Mouse (Mus musculus) hindbrain, embryonic 14.5 days (tissue): ENCODE results near the gene Foxq1. TPM values are rescaled to one million over a fixed set of nuclear protein-coding genes. Genes with fewer than 3 reads are reported as not detected.

Source experiments
- ATAC-seq: fragments of 200-750 bp; cut with Nextera tagmentation; 2 replicates; pipeline ENCODE4 v1.8.0; 2017; ENCODE audit warnings: moderate number of reproducible peaks, mild to moderate bottlenecking, moderate TSS enrichment, moderate library complexity; ENCODE audit not compliant: low FRiP score
- DNase-seq: peaks from one replicate; pipeline ENCODE4 v3.0.0-alpha.2; 2015; ENCODE audit warnings: low spot score
- H3K27ac ChIP-seq: fragments of 300-500 bp; sonication (generic); 2 replicates; pipeline ENCODE4 v1.5.1; 2014; ENCODE audit warnings: mild to moderate bottlenecking, moderate library complexity
- H3K27me3 ChIP-seq: fragments of 300-500 bp; sonication (generic); 2 replicates; pipeline ENCODE4 v1.6.1; 2014; ENCODE audit warnings: mild to moderate bottlenecking, low read length, mixed read lengths; ENCODE audit not compliant: control insufficient read depth, insufficient read depth
- H3K36me3 ChIP-seq: fragments of 300-500 bp; sonication (generic); replicated peaks from 2 replicates; pipeline ENCODE4 v1.6.1; 2014; ENCODE audit not compliant: control insufficient read depth, insufficient read depth
- H3K4me1 ChIP-seq: fragments of 300-500 bp; sonication (generic); replicated peaks from 2 replicates; pipeline ENCODE4 v1.6.1; 2014; ENCODE audit warnings: antibody characterized with exemption, low read length, mixed read lengths; ENCODE audit not compliant: control insufficient read depth, insufficient read depth
- H3K4me2 ChIP-seq: fragments of 300-500 bp; sonication (generic); replicated peaks from 2 replicates; pipeline ENCODE4 v1.6.1; 2014; ENCODE audit warnings: mild to moderate bottlenecking, moderate library complexity
- H3K4me3 ChIP-seq: fragments of 300-500 bp; sonication (generic); replicated peaks from 2 replicates; pipeline ENCODE4 v1.5.1; 2014; ENCODE audit warnings: mild to moderate bottlenecking, low read length
- H3K9ac ChIP-seq: fragments of 300-500 bp; sonication (generic); 2 replicates; pipeline ENCODE4 v1.6.1; 2014
- H3K9me3 ChIP-seq: fragments of 300-500 bp; sonication (generic); 2 replicates; pipeline ENCODE4 v1.6.1; 2016; ENCODE audit warnings: low read length; ENCODE audit not compliant: control insufficient read depth
- WGBS: fragments of 180-500 bp; shearing (Covaris S2); extraction: QIAGEN DNeasy Blood & Tissue Kit; methylation state at CpG from one replicate; pipeline ENCODE4 v1.1.7; 2014; 5-methylcytosine and 5-hydroxymethylcytosine counted together
- polyA plus RNA-seq: library from polyadenylated mRNA; unstranded; fragments of >200 nt; fragmentation: Nextera tagmentation; extraction: Ambion mirVana; gene quantifications from 2 replicates; pipeline ENCODE4 v1.2.1, GENCODE M21; 2014

Foxq1 gene
- polyA plus RNA-seq, 1 experiment from 2014 or later = 2.9 TPM

DNA sequence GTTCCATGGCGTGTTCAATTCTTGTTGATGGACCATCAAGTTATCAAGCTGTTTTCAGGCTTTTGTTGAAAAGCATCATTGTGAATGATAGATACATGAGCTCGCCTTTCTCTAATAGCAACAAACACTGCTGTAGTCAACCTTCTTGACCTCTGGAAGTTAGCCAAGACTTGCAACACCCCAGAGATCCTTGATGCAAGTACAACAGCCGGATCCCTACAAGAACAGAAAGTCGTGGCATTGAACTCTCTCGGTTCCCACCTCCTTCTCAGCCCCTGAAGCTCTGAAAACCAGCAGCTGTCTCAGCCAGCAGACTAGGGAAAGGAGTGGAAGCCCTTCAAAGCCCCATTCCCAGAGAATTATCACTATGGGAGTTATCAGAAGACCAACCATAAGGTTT lies 31.4 kb downstream of the Foxq1 start:
- no peaks in the 10 kb centered on the region for H3K36me3 ChIP-seq
- no peak overlapping the region for H3K4me2 ChIP-seq
- H3K27ac ChIP-seq = no peak overlapping the region
- WGBS = 72% methylated on average over 5 of the region's 5 CpGs
- H3K9ac ChIP-seq = no peak overlapping the region
- no peak for DNase-seq
- no peaks in the 10 kb centered on the region for H3K9me3 ChIP-seq
- no peaks in the 10 kb centered on the region for H3K27me3 ChIP-seq
- no peak for ATAC-seq
- H3K4me1 ChIP-seq = no peaks in the 10 kb centered on the region
- no peak overlapping the region for H3K4me3 ChIP-seq

DNA sequence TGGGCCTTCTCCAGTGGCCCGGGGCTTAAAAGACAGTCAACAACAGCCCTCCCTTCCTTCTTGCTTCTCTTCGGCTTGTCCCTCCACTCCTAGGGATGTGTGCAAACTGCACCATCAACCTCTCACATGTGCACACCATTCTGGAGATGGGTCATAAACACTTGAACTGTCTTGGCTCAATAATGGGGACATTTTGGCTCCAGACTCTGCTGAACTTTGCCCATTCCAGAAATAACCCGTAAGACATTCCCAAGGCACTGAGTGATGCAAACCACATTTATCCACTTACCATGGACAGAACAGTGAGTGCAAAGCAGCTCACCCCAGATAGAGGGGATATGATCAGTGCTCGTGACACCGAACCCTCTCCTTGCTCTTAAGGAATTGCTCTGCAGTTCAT lies 43.6 kb downstream of the Foxq1 start:
- ATAC-seq (no peak), DNase-seq (no peak)
- no peaks in the 10 kb centered on the region for H3K9me3 ChIP-seq
- 92% methylated on average over 5 of the region's 5 CpGs for WGBS
- H3K27me3 ChIP-seq = no peaks in the 10 kb centered on the region
- H3K4me3 ChIP-seq = no peak overlapping the region
- H3K27ac ChIP-seq = no peak overlapping the region
- H3K4me2 ChIP-seq = no peak overlapping the region
- no peak overlapping the region for H3K9ac ChIP-seq
- no peaks in the 10 kb centered on the region for H3K36me3 ChIP-seq
- no peaks in the 10 kb centered on the region for H3K4me1 ChIP-seq

DNA sequence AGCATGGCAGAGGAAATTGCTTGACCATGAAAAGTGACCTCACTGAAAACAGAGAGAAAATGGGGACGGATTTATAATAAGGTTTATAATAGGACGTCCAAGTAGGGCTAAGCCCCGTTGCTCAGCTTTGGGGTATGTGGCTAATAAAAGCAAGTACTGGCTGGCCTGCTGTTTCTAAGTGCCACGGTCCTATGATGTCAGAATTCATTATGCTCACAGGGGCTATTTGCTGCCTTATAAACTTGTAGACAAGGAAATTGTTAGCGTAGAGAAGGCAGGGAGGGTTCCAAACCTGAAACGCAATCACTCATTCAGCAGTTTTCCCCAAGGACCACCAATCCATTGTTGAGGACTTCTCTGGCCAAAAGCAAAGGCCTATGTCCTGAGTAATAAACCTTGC lies 48.0 kb downstream of the Foxq1 start:
- no peaks in the 10 kb centered on the region for H3K4me1 ChIP-seq
- WGBS = 72% methylated on average over 6 of the region's 6 CpGs
- no peaks in the 10 kb centered on the region for H3K36me3 ChIP-seq
- no peaks in the 10 kb centered on the region for H3K27me3 ChIP-seq
- DNase-seq = no peak
- H3K4me3 ChIP-seq = no peak overlapping the region
- no peak for ATAC-seq
- H3K9me3 ChIP-seq = no peaks in the 10 kb centered on the region
- H3K4me2 ChIP-seq = no peak overlapping the region
- H3K9ac ChIP-seq = no peak overlapping the region
- no peak overlapping the region for H3K27ac ChIP-seq

Other genes starting within 250 kb of the Foxq1 start
- gene A530084C06Rik, start 3.2 kb downstream of the Foxq1 start, polyA plus RNA-seq = not detected in 2 replicates
- 5.3 and 6.2 TPM in 2 replicates for gene Foxf2, start 69.7 kb downstream of the Foxq1 start, polyA plus RNA-seq